Mouse (Mus musculus) gastrocnemius, adult 2 months (tissue): ENCODE data around the gene Nhlrc2. TPM values are rescaled to one million over a fixed set of nuclear protein-coding genes. Genes with fewer than 3 reads are reported as not detected.

Source experiments
- DNase-seq: peaks from one replicate; pipeline ENCODE4 v3.0.0; 2022
- H3K27ac ChIP-seq: fragments of 200-600 bp; 2 replicates; pipeline ENCODE4 v1.8.1; 2022; ENCODE audit warnings: mild to moderate bottlenecking
- H3K4me3 ChIP-seq: fragments of 200-600 bp; 2 replicates; pipeline ENCODE4 v1.8.1; 2022; ENCODE audit warnings: mild to moderate bottlenecking, moderate library complexity
- CTCF ChIP-seq: fragments of 200-600 bp; IDR thresholded peaks from 2 replicates; pipeline ENCODE4 v1.8.1; 2022; ENCODE audit warnings: antibody characterized with exemption, mild to moderate bottlenecking, moderate library complexity
- intact Hi-C: fragments of 180-260 bp; cut with DNase I; formaldehyde crosslinking; loops from one replicate; pipeline ENCODE4 v1.15.1; 2025
- total RNA-seq, 2 experiments: library from RNA; stranded (reverse); gene quantifications; 2 replicates each; pipeline ENCODE4 v1.2.3; 2021

Gene Nhlrc2
- total RNA-seq, 2 experiments from 2014 or later = 7.2 to 10.0 TPM

- intact Hi-C loops = no loop called here
- H3K27ac ChIP-seq = peak overlapping the region; percentile 51
- DNase-seq = peak; percentile 41
- no peak for TF ChIP-seq CTCF
- peak overlapping the region; percentile 25 for H3K4me3 ChIP-seq
Observed at GRCm38 (mm10) chr19:56601901-56602347, 53.9 kb downstream of the Nhlrc2 start.

- TF ChIP-seq CTCF = no peak
- intact Hi-C loops = no loop called here
- no peak overlapping the region for H3K4me3 ChIP-seq
- no peak overlapping the region for H3K27ac ChIP-seq
- DNase-seq = no peak
Observed at GRCm38 (mm10) chr19:56608946-56609345, 60.9 kb downstream of the Nhlrc2 start.

GRCm38 (mm10) chr19:56614131-56614530 is 66.1 kb downstream of the Nhlrc2 start:
- H3K27ac ChIP-seq = no peak overlapping the region
- TF ChIP-seq CTCF = no peak
- DNase-seq = no peak
- H3K4me3 ChIP-seq = no peak overlapping the region
- intact Hi-C loops = no loop called here

- Histone ChIP-seq H3K27ac (no peak overlapping the region), H3K4me3 (no peak overlapping the region)
- intact Hi-C loops = no loop called here
- DNase-seq = no peak
- no peak for TF ChIP-seq CTCF
Observed at GRCm38 (mm10) chr19:56618845-56619244, 70.8 kb downstream of the Nhlrc2 start.

- intact Hi-C loops = no loop called here
- TF ChIP-seq CTCF = no peak
- no peak overlapping the region for H3K27ac ChIP-seq
- no peak for DNase-seq
- no peak overlapping the region for H3K4me3 ChIP-seq
Observed at GRCm38 (mm10) chr19:56619546-56619945, 71.5 kb downstream of the Nhlrc2 start.

GRCm38 (mm10) chr19:56621876-56622275 is 73.8 kb downstream of the Nhlrc2 start:
- intact Hi-C loops = no loop called here
- Histone ChIP-seq H3K27ac (no peak overlapping the region), H3K4me3 (no peak overlapping the region)
- DNase-seq = no peak
- no peak for TF ChIP-seq CTCF

- no peak for TF ChIP-seq CTCF
- H3K4me3 ChIP-seq = no peak overlapping the region
- H3K27ac ChIP-seq = no peak overlapping the region
- intact Hi-C loops = no loop called here
- DNase-seq = no peak
Observed at GRCm38 (mm10) chr19:56627881-56628472, 79.9 kb downstream of the Nhlrc2 start.

- DNase-seq = no peak
- H3K4me3 ChIP-seq = no peak overlapping the region
- TF ChIP-seq CTCF = no peak
- H3K27ac ChIP-seq = no peak overlapping the region
- intact Hi-C loops = no loop called here
Observed at GRCm38 (mm10) chr19:56629647-56630046, 81.6 kb downstream of the Nhlrc2 start.

GRCm38 (mm10) chr19:56631017-56631416 is 83.0 kb downstream of the Nhlrc2 start:
- peak overlapping the region; percentile 38; the same call in 1 of the 2 replicates for H3K27ac ChIP-seq
- intact Hi-C loops = no loop called here
- peak; percentile 42 for DNase-seq
- TF ChIP-seq CTCF = no peak
- peak overlapping the region; percentile 34 for H3K4me3 ChIP-seq

GRCm38 (mm10) chr19:56631451-56631901 is 83.4 kb downstream of the Nhlrc2 start:
- peak overlapping the region; percentile 38; the same call in 1 of the 2 replicates for H3K27ac ChIP-seq
- intact Hi-C loops = no loop called here
- TF ChIP-seq CTCF = no peak
- H3K4me3 ChIP-seq = peak overlapping the region; percentile 34
- DNase-seq = peak; percentile 26

GRCm38 (mm10) chr19:56637035-56637683 is 89.1 kb downstream of the Nhlrc2 start:
- H3K4me3 ChIP-seq = no peak overlapping the region
- TF ChIP-seq CTCF = no peak
- DNase-seq = no peak
- H3K27ac ChIP-seq = no peak overlapping the region
- intact Hi-C loops = no loop called here

- TF ChIP-seq CTCF = no peak
- intact Hi-C loops = no loop called here
- no peak overlapping the region for H3K4me3 ChIP-seq
- DNase-seq = no peak
- H3K27ac ChIP-seq = no peak overlapping the region
Observed at GRCm38 (mm10) chr19:56637684-56638049, 89.6 kb downstream of the Nhlrc2 start.

GRCm38 (mm10) chr19:56647451-56648120 is 99.5 kb downstream of the Nhlrc2 start:
- no peak overlapping the region for H3K27ac ChIP-seq
- no peak overlapping the region for H3K4me3 ChIP-seq
- intact Hi-C loops = no loop called here
- no peak for DNase-seq
- TF ChIP-seq CTCF = no peak

GRCm38 (mm10) chr19:56651262-56651661 is 103.2 kb downstream of the Nhlrc2 start:
- intact Hi-C loops = no loop called here
- Histone ChIP-seq H3K4me3 (peak overlapping the region; percentile 39), H3K27ac (no peak overlapping the region)
- DNase-seq = no peak
- TF ChIP-seq CTCF = no peak
